ENCODE assay signal across 34 mouse cellular contexts in genomic region chr6:99572071-99572470, GRCm38 (mm10).
"Had no signal": no experiment of that assay in that cellular context is flagged by ENCODE, and none has a peak within 500 bp of the region (broad histone marks: within the 10 kb centered on the region; RNA-seq: fewer than 3 reads in every experiment).

No protein-coding gene starts in this region.

- DNase-seq: heart, postnatal 10 days; heart, postnatal 14 days; heart, postnatal 36 days; heart, postnatal 4 days; kidney, adult 11 months; kidney, adult 18-20 months; kidney, adult 2 months; kidney, adult 8-10 months; kidney, adult 9 months; kidney, postnatal 10 days; kidney, postnatal 14 days; kidney, postnatal 25 days; kidney, postnatal 36 days; kidney, postnatal 4 days; layer of hippocampus, adult 9-11 months; layer of hippocampus, postnatal 36 days had no signal

- ATAC-seq: hindbrain, embryonic 16.5 days; hindbrain, postnatal 0 days; inflammation-experienced regulatory T-cells, adult 6 months; intestine, embryonic 15.5 days; intestine, embryonic 16.5 days; intestine, postnatal 0 days had no signal

- H3K27ac ChIP-seq: heart, embryonic 10.5 days; heart, embryonic 13.5 days; heart, embryonic 15.5 days; hindbrain, embryonic 10.5 days; hindbrain, embryonic 12.5 days; hindbrain, embryonic 13.5 days; hindbrain, embryonic 14.5 days; hindbrain, embryonic 15.5 days; hindbrain, postnatal 0 days; intestine, embryonic 15.5 days; kidney, embryonic 15.5 days; kidney, postnatal 0 days; layer of hippocampus, adult 2 months had no signal

- H3K4me3 ChIP-seq: heart, embryonic 10.5 days; heart, embryonic 12.5 days; heart, embryonic 13.5 days; heart, embryonic 15.5 days; hindbrain, embryonic 10.5 days; hindbrain, embryonic 12.5 days; hindbrain, embryonic 13.5 days; hindbrain, embryonic 15.5 days; intestine, embryonic 15.5 days; kidney, embryonic 15.5 days; layer of hippocampus, adult 2 months had no signal
